Mouse (Mus musculus) heart, embryonic 14.5 days (tissue): Measurements from ENCODE around the gene Mrpl46. TPM values are rescaled to one million over a fixed set of nuclear protein-coding genes. Genes with fewer than 3 reads are reported as not detected.

Source experiments
- ATAC-seq: fragments of 200-750 bp; cut with Nextera tagmentation; 2 replicates; pipeline ENCODE4 v1.8.0; 2017; ENCODE audit warnings: low read depth, moderate TSS enrichment; ENCODE audit not compliant: insufficient number of reproducible peaks, insufficient read depth, low FRiP score
- H3K27ac ChIP-seq, 2 experiments: fragments of 200-500 bp in 1 of 2; fragments of 300-500 bp in 1 of 2; sonication (generic) in 1 of 2; replicated peaks in 1 of 2; 2 replicates each; pipeline ENCODE4 v1.5.1; 2012 to 2014; ENCODE audit warnings: low read depth in 2 of 2, low read length in 2 of 2, control low read depth in 1 of 2, mild to moderate bottlenecking in 1 of 2, mixed read lengths in 1 of 2; ENCODE audit not compliant: control insufficient read depth in 1 of 2, insufficient read depth in 1 of 2
- H3K27me3 ChIP-seq: fragments of 300-500 bp; sonication (generic); 2 replicates; pipeline ENCODE4 v1.6.1; 2014; ENCODE audit warnings: mild to moderate bottlenecking, low read length, control low read depth; ENCODE audit not compliant: control insufficient read depth, insufficient read depth
- H3K36me3 ChIP-seq: fragments of 300-500 bp; sonication (generic); 2 replicates; pipeline ENCODE4 v1.6.1; 2014; ENCODE audit warnings: mild to moderate bottlenecking, control low read depth, low read length, mixed read lengths; ENCODE audit not compliant: control insufficient read depth, insufficient read depth
- H3K4me1 ChIP-seq, 2 experiments: fragments of 200-500 bp in 1 of 2; fragments of 300-500 bp in 1 of 2; sonication (generic) in 1 of 2; 2 replicates each; pipeline ENCODE4 v1.6.1; 2012 to 2014; ENCODE audit warnings: low read length in 2 of 2, control low read depth in 1 of 2, mixed read lengths in 1 of 2; ENCODE audit not compliant: control insufficient read depth in 2 of 2, insufficient read depth in 2 of 2
- H3K4me2 ChIP-seq: fragments of 300-500 bp; sonication (generic); 2 replicates; pipeline ENCODE4 v1.6.1; 2014; ENCODE audit warnings: mild to moderate bottlenecking, low read length
- H3K4me3 ChIP-seq, 2 experiments: fragments of 200-500 bp in 1 of 2; fragments of 300-500 bp in 1 of 2; sonication (generic) in 1 of 2; 2 replicates each; pipeline ENCODE4 v1.5.1; 2012 to 2014; ENCODE audit warnings: low read length in 2 of 2, mild to moderate bottlenecking in 2 of 2, control low read depth in 1 of 2, low read depth in 1 of 2, moderate library complexity in 1 of 2; ENCODE audit not compliant: control insufficient read depth in 1 of 2, insufficient read depth in 1 of 2
- H3K9ac ChIP-seq: fragments of 300-500 bp; sonication (generic); 2 replicates; pipeline ENCODE4 v1.6.1; 2014; ENCODE audit warnings: mild to moderate bottlenecking, low read length
- H3K9me3 ChIP-seq: fragments of 300-500 bp; sonication (generic); 2 replicates; pipeline ENCODE4 v1.6.1; 2016; ENCODE audit warnings: low read length, control low read depth; ENCODE audit not compliant: control insufficient read depth
- whole genome bisulfite sequencing: fragments of 180-500 bp; shearing (Covaris S2); extraction: QIAGEN DNeasy Blood & Tissue Kit; methylation state at CpG from one replicate; pipeline ENCODE4 v1.1.7; 2014; 5-methylcytosine and 5-hydroxymethylcytosine counted together
- polyA plus RNA-seq: library from polyadenylated mRNA; unstranded; fragments of >200 nt; fragmentation: Nextera tagmentation; extraction: Ambion mirVana; gene quantifications from 2 replicates; pipeline ENCODE4 v1.2.1, GENCODE M21; 2014

Gene Mrpl46
- polyA plus RNA-seq, 1 experiment from 2014 or later = 59.1 TPM

DNA sequence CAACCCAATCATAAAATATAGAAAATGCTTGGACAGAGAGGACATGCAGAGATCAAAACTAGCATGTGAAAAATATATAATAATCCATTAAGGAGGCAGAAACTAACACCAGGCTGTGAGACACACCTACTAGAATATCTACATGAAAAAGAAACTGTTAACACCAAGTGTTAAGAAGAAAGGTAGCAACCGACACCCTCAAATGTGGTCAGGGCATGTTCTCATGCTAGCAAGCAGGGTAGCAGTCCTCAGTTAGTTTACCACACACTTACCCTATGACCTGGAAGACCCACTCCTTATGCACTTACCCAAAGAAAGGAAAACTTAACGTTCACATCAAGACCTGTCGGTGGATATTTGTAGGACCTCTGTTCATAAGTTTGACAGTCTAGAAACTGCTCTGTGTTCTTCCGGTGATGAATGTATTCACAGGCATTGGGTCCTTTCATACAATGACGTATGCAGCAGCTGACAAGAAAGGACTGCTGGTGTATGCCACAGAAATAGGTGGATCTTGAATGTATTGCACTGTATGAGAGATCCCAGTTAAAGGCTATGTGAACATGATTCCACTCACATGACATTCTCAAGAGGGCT is 45.6 kb downstream of the Mrpl46 start, which contains the start of gene Ntrk3:
Ntrk3 (minus strand) TSS at position 399 of the 597 bp plus-strand sequence.
- 86% methylated on average over 5 of the region's 5 CpGs for WGBS
- Histone ChIP-seq H3K27ac (no peak within 1 kb of the TSS), H3K4me1 (no peaks in the 10 kb centered on the region), H3K36me3 (no peaks in the 10 kb centered on the region), H3K4me3 (no peak within 1 kb of the TSS), H3K4me2 (no peak within 1 kb of the TSS), H3K9me3 (no peaks in the 10 kb centered on the region), H3K9ac (no peak within 1 kb of the TSS), H3K27me3 (no peaks in the 10 kb centered on the region)
- no peak for ATAC-seq

- no peaks in the 10 kb centered on the region for H3K9me3 ChIP-seq
- H3K27me3 ChIP-seq = no peaks in the 10 kb centered on the region
- H3K27ac ChIP-seq = no peak overlapping the region
- H3K9ac ChIP-seq = no peak overlapping the region
- no peak overlapping the region for H3K4me3 ChIP-seq
- H3K4me2 ChIP-seq = no peak overlapping the region
- H3K4me1 ChIP-seq = no peaks in the 10 kb centered on the region
- no peaks in the 10 kb centered on the region for H3K36me3 ChIP-seq
- no peak for ATAC-seq
- WGBS = 92% methylated on average over 6 of the region's 6 CpGs
These were observed 46.1 kb downstream of the Mrpl46 start for GRCm38 (mm10) chr7:78737196-78737595.

DNA sequence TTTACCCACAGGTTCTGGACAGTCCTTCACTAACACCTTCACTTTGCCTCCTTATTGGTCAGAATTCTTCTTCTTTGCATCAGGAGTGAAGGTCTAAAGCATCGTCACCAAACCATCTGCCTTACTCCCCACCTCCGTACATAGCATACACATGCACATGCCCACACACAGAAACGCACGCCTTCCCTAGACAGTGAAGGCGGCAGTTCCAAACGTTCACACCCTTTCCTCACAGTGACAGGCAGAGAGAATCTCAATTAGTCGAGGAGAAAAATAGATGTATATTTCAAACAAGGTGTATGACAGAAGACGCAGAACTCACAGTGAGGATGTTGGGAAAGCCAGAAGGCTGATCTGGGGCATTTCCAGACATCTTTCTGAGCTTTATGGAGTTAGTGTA is 51.9 kb downstream of the Mrpl46 start:
- H3K27ac ChIP-seq = no peak overlapping the region
- H3K4me1 ChIP-seq = no peaks in the 10 kb centered on the region
- no peaks in the 10 kb centered on the region for H3K27me3 ChIP-seq
- H3K36me3 ChIP-seq = no peaks in the 10 kb centered on the region
- H3K9ac ChIP-seq = no peak overlapping the region
- H3K9me3 ChIP-seq = no peaks in the 10 kb centered on the region
- no peak overlapping the region for H3K4me2 ChIP-seq
- ATAC-seq = no peak
- 71% methylated on average over 8 of the region's 8 CpGs for WGBS
- no peak overlapping the region for H3K4me3 ChIP-seq

Other genes with a start within 250 kb of the Mrpl46 start
- gene Ntrk3, start 45.5 kb downstream of the Mrpl46 start, polyA plus RNA-seq = 1.1 and 1.3 TPM in 2 replicates
- gene Mrps11, start 412 bp downstream of the Mrpl46 start, polyA plus RNA-seq = 52.9 and 60.2 TPM in 2 replicates
- 9.2 and 11.3 TPM in 2 replicates for gene Det1, start 63.7 kb upstream of the Mrpl46 start, polyA plus RNA-seq
- gene Aen, start 112.3 kb upstream of the Mrpl46 start, polyA plus RNA-seq = 25.3 and 27.8 TPM in 2 replicates
- gene Isg20, start 129.9 kb upstream of the Mrpl46 start, polyA plus RNA-seq = 1.9 and 3.2 TPM in 2 replicates